Mouse (Mus musculus): Measurements from ENCODE around the gene Atf2. TPM values are rescaled to one million over a fixed set of nuclear protein-coding genes. Genes with fewer than 3 reads are reported as not detected.
"Not testable (repeated sequence)": the region's sequence is repeated elsewhere in the genome, so short reads cannot be mapped to it uniquely, and the experiment has no call there.

Atf2 gene
- polyA plus RNA-seq, 1 experiment from 2014 or later: 92.3 TPM

GRCm38 (mm10) chr2:73877891-73878290 is 14.5 kb downstream of the Atf2 start:
- ATAC-seq (ENCODE audit: insufficient number of reproducible peaks, insufficient read depth, low FRiP score, low TSS enrichment, low read depth): no peak
- 93% methylated on average over 2 of the region's 2 CpGs for WGBS
- Histone ChIP-seq H3K4me2 (no peak overlapping the region), H3K9me3 (no peaks in the 10 kb centered on the region), H3K9ac (replicated peaks) (no peak overlapping the region), H3K27me3 (no peaks in the 10 kb centered on the region), H3K4me3 (replicated peaks) (no peak overlapping the region), H3K4me1 (replicated peaks) (no peaks in the 10 kb centered on the region), H3K27ac (no peak overlapping the region), H3K36me3 (peaks cover 34% of the 10 kb centered on the region)

GRCm38 (mm10) chr2:73867764-73868487 is 24.5 kb downstream of the Atf2 start:
- no peak overlapping the region for H3K4me2 ChIP-seq
- no peak for ATAC-seq (ENCODE audit: insufficient number of reproducible peaks, insufficient read depth, low FRiP score, low TSS enrichment, low read depth)
- H3K4me1 ChIP-seq (replicated peaks): no peaks in the 10 kb centered on the region
- peaks cover 33% of the 10 kb centered on the region for H3K36me3 ChIP-seq
- no peak overlapping the region for H3K9ac ChIP-seq (replicated peaks)
- no peaks in the 10 kb centered on the region for H3K9me3 ChIP-seq
- H3K4me3 ChIP-seq (replicated peaks): no peak overlapping the region
- H3K27me3 ChIP-seq: no peaks in the 10 kb centered on the region
- H3K27ac ChIP-seq: no peak overlapping the region
- WGBS: 86% methylated on average over 16 of the region's 16 CpGs

- Histone ChIP-seq H3K27me3 (no peaks in the 10 kb centered on the region), H3K4me1 (replicated peaks) (no peaks in the 10 kb centered on the region), H3K4me3 (replicated peaks) (no peak overlapping the region), H3K36me3 (peaks cover 4% of the 10 kb centered on the region; the same call in 1 of the 2 replicates), H3K9ac (replicated peaks) (no peak overlapping the region), H3K27ac (no peak overlapping the region), H3K9me3 (no peaks in the 10 kb centered on the region), H3K4me2 (no peak overlapping the region)
- 88% methylated on average over 4 of the region's 4 CpGs for WGBS
- no peak for ATAC-seq (ENCODE audit: insufficient number of reproducible peaks, insufficient read depth, low FRiP score, low TSS enrichment, low read depth)
These were observed 32.3 kb downstream of the Atf2 start for GRCm38 (mm10) chr2:73860046-73860624.

GRCm38 (mm10) chr2:73857352-73857751 is 35.1 kb downstream of the Atf2 start:
- Histone ChIP-seq H3K27ac (no peak overlapping the region), H3K4me3 (replicated peaks) (no peak overlapping the region), H3K36me3 (peaks cover 4% of the 10 kb centered on the region; the same call in 1 of the 2 replicates), H3K9me3 (no peaks in the 10 kb centered on the region), H3K27me3 (no peaks in the 10 kb centered on the region), H3K4me1 (replicated peaks) (no peaks in the 10 kb centered on the region), H3K4me2 (no peak overlapping the region), H3K9ac (replicated peaks) (no peak overlapping the region)
- no peak for ATAC-seq (ENCODE audit: insufficient number of reproducible peaks, insufficient read depth, low FRiP score, low TSS enrichment, low read depth)

- WGBS: 85% methylated on average over 1 of the region's 1 CpGs
- no peak for ATAC-seq (ENCODE audit: insufficient number of reproducible peaks, insufficient read depth, low FRiP score, low TSS enrichment, low read depth)
- Histone ChIP-seq H3K4me2 (no peak overlapping the region), H3K9me3 (no peaks in the 10 kb centered on the region), H3K9ac (replicated peaks) (no peak overlapping the region), H3K27me3 (no peaks in the 10 kb centered on the region), H3K27ac (no peak overlapping the region), H3K4me1 (replicated peaks) (no peaks in the 10 kb centered on the region), H3K36me3 (peaks cover 4% of the 10 kb centered on the region; the same call in 1 of the 2 replicates), H3K4me3 (replicated peaks) (no peak overlapping the region)
These were observed 36.2 kb downstream of the Atf2 start for GRCm38 (mm10) chr2:73856246-73856645.

- H3K4me1 ChIP-seq (replicated peaks): no peaks in the 10 kb centered on the region
- H3K9me3 ChIP-seq: no peaks in the 10 kb centered on the region
- H3K36me3 ChIP-seq: peaks cover 30% of the 10 kb centered on the region
- no peak overlapping the region for H3K4me2 ChIP-seq
- no peaks in the 10 kb centered on the region for H3K27me3 ChIP-seq
- no peak overlapping the region for H3K9ac ChIP-seq (replicated peaks)
- 76% methylated on average over 2 of the region's 2 CpGs for WGBS
- H3K27ac ChIP-seq: no peak overlapping the region
- no peak overlapping the region for H3K4me3 ChIP-seq (replicated peaks)
- ATAC-seq (ENCODE audit: insufficient number of reproducible peaks, insufficient read depth, low FRiP score, low TSS enrichment, low read depth): no peak
These were observed 57.9 kb downstream of the Atf2 start for GRCm38 (mm10) chr2:73834406-73835015.

GRCm38 (mm10) chr2:73833284-73833683 is 59.2 kb downstream of the Atf2 start:
- Histone ChIP-seq H3K4me1 (replicated peaks) (no peaks in the 10 kb centered on the region), H3K27ac (no peak overlapping the region), H3K4me2 (no peak overlapping the region), H3K9me3 (no peaks in the 10 kb centered on the region), H3K27me3 (no peaks in the 10 kb centered on the region), H3K36me3 (peaks cover 36% of the 10 kb centered on the region), H3K4me3 (replicated peaks) (no peak overlapping the region), H3K9ac (replicated peaks) (no peak overlapping the region)
- WGBS: 72% methylated on average over 1 of the region's 1 CpGs
- no peak for ATAC-seq (ENCODE audit: insufficient number of reproducible peaks, insufficient read depth, low FRiP score, low TSS enrichment, low read depth)

GRCm38 (mm10) chr2:73818742-73819141 is 73.7 kb downstream of the Atf2 start:
- Histone ChIP-seq H3K27me3 (no peaks in the 10 kb centered on the region), H3K4me2 (no peak overlapping the region), H3K4me1 (replicated peaks) (no peaks in the 10 kb centered on the region), H3K9ac (replicated peaks) (no peak overlapping the region), H3K36me3 (peaks cover 48% of the 10 kb centered on the region), H3K4me3 (replicated peaks) (no peak overlapping the region), H3K27ac (no peak overlapping the region), H3K9me3 (no peaks in the 10 kb centered on the region)
- 35% methylated on average over 4 of the region's 4 CpGs for WGBS
- ATAC-seq (ENCODE audit: insufficient number of reproducible peaks, insufficient read depth, low FRiP score, low TSS enrichment, low read depth): no peak

GRCm38 (mm10) chr2:73807609-73808008 is 84.8 kb downstream of the Atf2 start:
- no peaks in the 10 kb centered on the region for H3K27me3 ChIP-seq
- no peak overlapping the region for H3K9ac ChIP-seq (replicated peaks)
- H3K36me3 ChIP-seq: no peaks in the 10 kb centered on the region
- H3K9me3 ChIP-seq: no peaks in the 10 kb centered on the region
- ATAC-seq (ENCODE audit: insufficient number of reproducible peaks, insufficient read depth, low FRiP score, low TSS enrichment, low read depth): no peak
- 84% methylated on average over 8 of the region's 8 CpGs for WGBS
- no peaks in the 10 kb centered on the region for H3K4me1 ChIP-seq (replicated peaks)
- H3K4me2 ChIP-seq: no peak overlapping the region
- H3K4me3 ChIP-seq (replicated peaks): no peak overlapping the region
- no peak overlapping the region for H3K27ac ChIP-seq

- not testable (repeated sequence) for H3K4me2 ChIP-seq; H3K4me3 ChIP-seq (replicated peaks); H3K9me3 ChIP-seq; ATAC-seq (ENCODE audit: insufficient number of reproducible peaks, insufficient read depth, low FRiP score, low TSS enrichment, low read depth); H3K36me3 ChIP-seq; H3K27me3 ChIP-seq; H3K4me1 ChIP-seq (replicated peaks); H3K9ac ChIP-seq (replicated peaks); H3K27ac ChIP-seq
- WGBS: 91% methylated on average over 9 of the region's 9 CpGs
These were observed 92.3 kb downstream of the Atf2 start for GRCm38 (mm10) chr2:73800127-73800526.

GRCm38 (mm10) chr2:73798786-73799185 is 93.7 kb downstream of the Atf2 start:
- no peaks in the 10 kb centered on the region for H3K36me3 ChIP-seq
- no peaks in the 10 kb centered on the region for H3K9me3 ChIP-seq
- WGBS: 61% methylated on average over 5 of the region's 5 CpGs
- no peak overlapping the region for H3K4me3 ChIP-seq (replicated peaks)
- H3K27me3 ChIP-seq: no peaks in the 10 kb centered on the region
- no peak overlapping the region for H3K4me2 ChIP-seq
- ATAC-seq (ENCODE audit: insufficient number of reproducible peaks, insufficient read depth, low FRiP score, low TSS enrichment, low read depth): no peak
- H3K4me1 ChIP-seq (replicated peaks): 0 out of 2 replicates have a peak, but pooled peaks cover 5% of the 10 kb centered on the region
- no peak overlapping the region for H3K27ac ChIP-seq
- H3K9ac ChIP-seq (replicated peaks): no peak overlapping the region
